Mouse (Mus musculus) left cerebral cortex, adult 2 months (tissue): ENCODE results near the gene Tmem179b. TPM values are rescaled to one million over a fixed set of nuclear protein-coding genes. Genes with fewer than 3 reads are reported as not detected.

ENCODE experiments used
- DNase-seq, 2 experiments: peaks; one replicate each; pipeline ENCODE4 v3.0.0; 2021 to 2022; ENCODE audit warnings: low spot score in 2 of 2, mixed read lengths in 1 of 2; ENCODE audit errors: extremely low spot score in 1 of 2
- H3K27ac ChIP-seq: fragments of 200-600 bp; 2 replicates; pipeline ENCODE4 v1.8.1; 2022
- H3K4me3 ChIP-seq: fragments of 200-600 bp; 2 replicates; pipeline ENCODE4 v1.8.1; 2022
- CTCF ChIP-seq: fragments of 200-600 bp; IDR thresholded peaks from 2 replicates; pipeline ENCODE4 v1.8.1; 2022; ENCODE audit warnings: antibody characterized with exemption, mild to moderate bottlenecking, moderate library complexity
- intact Hi-C: fragments of 180-260 bp; cut with DNase I; formaldehyde crosslinking; loops from one replicate; pipeline ENCODE4 v1.15.1; 2025
- long read RNA-seq, 2 experiments: library from polyadenylated mRNA; stranded (forward); transcript quantifications; one replicate each; pipeline ENCODE4 v2.0.0; 2021; ENCODE audit warnings: borderline mapping rate in 2 of 2
- total RNA-seq, 2 experiments: library from RNA; stranded (reverse); gene quantifications; 2 replicates each; pipeline ENCODE4 v1.2.3; 2021

Gene Tmem179b
- total RNA-seq = 1 to 10 TPM; 8.2 to 8.7 TPM
- long read RNA-seq, experiment 1, partial matches to known transcripts = 0 of 3 reads
- long read RNA-seq, experiment 1, other reads (novel, unspliced or antisense) = 2 of 3 reads
- long read RNA-seq, experiment 2, partial matches to known transcripts = 1 of 4 reads
- long read RNA-seq, experiment 2, other reads (novel, unspliced or antisense) = 0 of 4 reads

DNA sequence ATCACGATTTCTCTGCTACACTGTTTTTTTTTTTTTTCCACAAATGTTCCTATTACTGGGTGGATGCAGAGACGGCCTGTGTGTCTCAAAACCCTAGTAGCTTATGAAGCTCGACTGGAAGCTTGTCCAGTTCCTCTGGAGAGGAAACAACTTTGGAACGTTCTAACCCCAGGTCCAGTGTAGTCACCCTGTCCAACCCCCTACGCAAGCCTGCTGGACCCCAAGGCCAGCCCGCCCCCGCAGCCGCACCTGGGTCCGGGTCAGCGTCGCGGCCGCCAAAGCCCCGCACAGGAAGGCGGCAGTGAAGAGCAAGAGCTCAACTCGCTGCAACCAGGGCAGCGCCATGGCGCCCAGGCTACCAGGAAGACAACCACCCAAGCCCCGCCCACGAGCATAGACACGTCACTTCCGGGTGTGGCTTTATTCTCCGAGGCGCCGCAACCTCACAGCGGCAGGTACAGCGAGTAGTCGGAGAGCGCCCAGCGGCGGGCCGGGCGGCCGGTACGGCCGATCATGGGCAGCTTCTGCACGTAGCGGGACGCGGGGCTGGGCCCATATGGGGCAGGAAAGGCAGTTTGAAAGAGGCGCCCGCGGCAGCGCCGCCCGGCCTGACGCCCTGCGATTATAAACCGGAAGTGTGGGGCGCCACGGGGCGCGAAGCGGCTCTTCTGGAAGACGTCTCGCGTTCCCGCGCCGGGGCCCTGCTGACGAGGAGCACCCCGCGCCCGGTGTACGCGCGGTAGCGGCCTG lies at the start of gene Tmem179b:
Tmem179b (minus strand) TSS at position 382 of the 750 bp plus-strand sequence.
- TF ChIP-seq CTCF = no peak; the same call in 1 of the 2 replicates
- intact Hi-C loops = loop anchor here (1.0 to 2.0 kb wide), 2 partner anchors 17 to 45 kb away; partner anchors contain the start of genes Nxf1 and Ttc9c
- Histone ChIP-seq H3K27ac (peak within 1 kb of the TSS; percentile 97), H3K4me3 (peak within 1 kb of the TSS; percentile 80)
- peak; percentile 94 to 96 for DNase-seq

DNA sequence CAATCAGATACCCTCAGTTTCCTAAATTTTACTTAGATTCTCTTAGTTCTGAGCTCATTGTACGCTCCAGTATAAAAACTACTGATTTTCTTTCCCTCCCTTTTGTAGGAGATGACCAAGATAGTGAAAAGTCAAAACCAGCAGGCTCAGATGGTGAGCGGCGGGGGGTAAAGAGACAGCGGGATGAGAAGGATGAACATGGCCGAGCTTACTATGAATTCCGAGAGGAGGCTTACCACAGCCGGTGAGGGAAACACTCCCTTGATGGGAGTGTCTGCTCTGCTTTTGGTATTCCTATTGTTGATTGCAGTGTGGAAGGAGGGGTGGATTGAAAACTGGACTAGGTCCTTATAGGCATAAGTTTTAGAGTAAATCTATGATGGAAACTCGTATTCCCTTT lies 48.4 kb upstream of the Tmem179b start:
- no peak for DNase-seq
- intact Hi-C loops = no loop called here
- Histone ChIP-seq H3K27ac (no peak overlapping the region), H3K4me3 (peak overlapping the region; percentile 71)
- no peak for TF ChIP-seq CTCF

- Histone ChIP-seq H3K4me3 (peak overlapping the region; percentile 71), H3K27ac (peak overlapping the region; percentile 11)
- intact Hi-C loops = loop anchor here (1.0 to 2.0 kb wide), 2 partner anchors 11 to 16 kb away; partner anchors contain the start of gene Bscl2
- DNase-seq = no peak
- no peak for TF ChIP-seq CTCF
Observed at GRCm38 (mm10) chr19:8821146-8821545, 46.9 kb upstream of the Tmem179b start.

- TF ChIP-seq CTCF = no peak
- Histone ChIP-seq H3K4me3 (peak overlapping the region; percentile 71), H3K27ac (peak overlapping the region; percentile 98)
- intact Hi-C loops = loop anchor here (2.0 kb wide), 1 partner anchor 16 kb away; the partner anchor contains the start of gene Bscl2
- no peak for DNase-seq
Observed at GRCm38 (mm10) chr19:8820424-8820956, 46.2 kb upstream of the Tmem179b start.

- H3K27ac ChIP-seq = peak within 1 kb of the TSS; percentile 98
- H3K4me3 ChIP-seq = peak within 1 kb of the TSS; percentile 71
- no peak for TF ChIP-seq CTCF
- DNase-seq = peak; percentile 98
- intact Hi-C loops = loop anchor here (1.0 to 5.0 kb wide), 6 partner anchors 17 to 253 kb away; partner anchors contain the start of genes Bscl2, Polr2g, Tmem179b and Ubxn1
Observed at GRCm38 (mm10) chr19:8819596-8820423, 45.5 kb upstream of the Tmem179b start, which contains the start of gene Hnrnpul2. TSS of gene Hnrnpul2 (plus strand) at chr19:8820010.

DNA sequence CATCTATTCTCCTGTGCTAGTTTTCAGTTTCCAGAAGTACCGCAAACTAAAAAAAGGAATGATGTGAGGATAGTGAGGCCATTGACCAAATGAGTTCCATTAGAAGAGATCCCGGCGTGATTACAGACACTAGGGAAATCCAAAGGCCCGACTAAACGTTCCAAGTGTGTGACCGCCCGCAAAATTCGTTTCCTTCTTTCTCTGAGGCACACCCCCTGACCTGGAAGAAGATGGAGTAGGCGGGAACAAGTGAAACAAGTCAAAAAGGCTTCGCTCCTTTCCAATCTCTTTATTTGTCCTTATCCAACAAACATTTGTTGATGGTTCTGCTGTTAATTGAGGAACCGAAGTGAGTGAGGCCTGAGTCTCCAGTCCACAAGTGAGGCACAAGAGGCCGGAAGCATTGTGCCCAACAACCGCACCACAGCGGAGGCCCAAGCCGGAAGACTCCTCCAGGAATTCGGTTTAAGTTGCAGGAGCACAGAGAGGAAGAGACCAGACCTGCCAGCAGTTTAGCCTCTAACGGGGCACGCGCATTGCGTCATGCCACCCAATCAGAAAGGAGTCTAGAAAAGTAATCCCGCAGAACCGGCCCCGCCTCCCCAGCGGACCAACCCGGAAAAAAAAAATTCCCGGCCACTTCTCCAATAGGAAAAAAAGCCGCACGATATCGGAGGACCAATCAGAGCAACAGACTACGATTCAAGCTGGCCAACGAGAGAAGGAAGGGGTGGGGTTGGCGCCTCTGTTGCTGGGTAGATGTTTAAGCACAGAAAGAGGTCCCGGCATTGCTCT lies 44.7 kb upstream of the Tmem179b start, which contains the start of gene Ttc9c:
Ttc9c (minus strand) TSS at position 533 of the 795 bp plus-strand sequence.
- Histone ChIP-seq H3K27ac (peak within 1 kb of the TSS; percentile 98), H3K4me3 (peak within 1 kb of the TSS; percentile 71)
- DNase-seq = peak; percentile 92 to 97
- no peak for TF ChIP-seq CTCF
- intact Hi-C loops = loop anchor here (1.0 to 5.0 kb wide), 5 partner anchors 17 to 252 kb away; partner anchors contain the start of genes Polr2g, Tmem179b, Ubxn1 and Zbtb3

DNA sequence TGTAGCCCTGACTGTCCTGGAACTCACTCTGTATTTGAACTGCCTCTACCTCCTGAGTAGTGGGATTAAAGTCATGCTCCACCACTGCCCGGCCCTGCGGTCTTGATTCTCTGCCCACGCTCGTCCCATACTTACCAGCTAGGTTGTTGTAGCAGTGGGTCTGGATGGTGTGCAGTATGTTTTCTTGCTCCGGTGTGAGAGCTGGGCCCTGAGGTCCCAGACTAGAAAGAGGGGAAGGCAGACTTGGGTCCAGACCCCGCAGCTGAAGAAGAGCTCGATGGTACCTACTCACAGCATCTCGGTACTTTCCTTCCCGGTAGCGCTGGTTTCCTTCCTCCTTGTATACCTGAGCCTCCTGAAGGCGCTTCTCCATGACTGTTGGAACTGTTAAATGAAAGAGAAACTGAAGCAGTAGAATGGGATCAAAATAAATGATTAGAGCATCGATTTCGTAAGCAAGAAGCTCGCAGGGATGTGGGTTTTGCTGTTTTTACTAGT lies 44.1 kb upstream of the Tmem179b start:
- H3K27ac ChIP-seq = peak overlapping the region; percentile 84
- no peak for DNase-seq
- TF ChIP-seq CTCF = no peak
- intact Hi-C loops = loop anchor here (2.0 to 5.0 kb wide), 2 partner anchors 44 to 251 kb away; partner anchors contain the start of gene Tmem179b
- peak overlapping the region; percentile 71 for H3K4me3 ChIP-seq

DNA sequence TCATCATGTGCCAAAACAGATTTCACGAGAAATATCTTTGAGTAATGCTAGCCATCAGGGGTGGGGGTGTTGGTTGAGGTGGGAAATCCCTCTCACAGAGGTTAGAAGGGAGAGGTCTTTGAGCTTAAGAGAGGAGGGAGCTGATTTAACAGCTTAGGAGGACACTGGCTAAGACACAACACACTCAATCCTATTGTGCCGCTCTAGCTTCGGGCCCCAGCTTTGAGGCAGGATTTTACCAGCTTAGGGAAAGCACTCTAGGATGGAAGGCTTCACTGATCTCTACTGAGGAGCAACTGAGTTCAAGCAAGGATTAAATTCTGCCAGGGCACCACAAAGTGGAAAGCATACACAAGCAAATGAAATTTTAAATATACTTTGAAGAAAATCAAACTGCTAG lies 42.7 kb upstream of the Tmem179b start:
- no peak for DNase-seq
- H3K27ac ChIP-seq = no peak overlapping the region
- no peak overlapping the region for H3K4me3 ChIP-seq
- intact Hi-C loops = loop anchor here (5.0 kb wide), 1 partner anchor 250 kb away; no protein-coding TSS in a partner anchor
- TF ChIP-seq CTCF = no peak

DNA sequence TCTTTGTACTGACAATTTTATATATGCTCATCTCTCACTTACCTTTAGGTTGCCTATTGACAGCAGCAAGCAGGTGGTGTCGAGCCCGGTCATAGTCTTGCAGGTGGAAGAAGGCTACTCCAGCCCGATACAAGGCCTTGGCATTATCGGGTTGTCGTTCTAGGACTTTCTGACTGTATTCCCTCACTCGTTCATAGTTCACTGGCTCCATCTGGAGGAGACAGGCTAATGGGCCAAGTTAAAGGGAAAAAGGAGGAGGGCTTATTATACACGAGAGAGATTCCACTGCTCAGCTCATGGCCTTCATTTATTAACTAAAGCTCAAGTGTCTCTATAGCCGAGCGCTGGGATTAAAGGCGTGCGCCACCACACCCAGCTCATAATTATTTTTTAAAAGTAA lies 41.5 kb upstream of the Tmem179b start:
- intact Hi-C loops = loop anchor here (5.0 kb wide), 1 partner anchor 249 kb away; no protein-coding TSS in a partner anchor

DNA sequence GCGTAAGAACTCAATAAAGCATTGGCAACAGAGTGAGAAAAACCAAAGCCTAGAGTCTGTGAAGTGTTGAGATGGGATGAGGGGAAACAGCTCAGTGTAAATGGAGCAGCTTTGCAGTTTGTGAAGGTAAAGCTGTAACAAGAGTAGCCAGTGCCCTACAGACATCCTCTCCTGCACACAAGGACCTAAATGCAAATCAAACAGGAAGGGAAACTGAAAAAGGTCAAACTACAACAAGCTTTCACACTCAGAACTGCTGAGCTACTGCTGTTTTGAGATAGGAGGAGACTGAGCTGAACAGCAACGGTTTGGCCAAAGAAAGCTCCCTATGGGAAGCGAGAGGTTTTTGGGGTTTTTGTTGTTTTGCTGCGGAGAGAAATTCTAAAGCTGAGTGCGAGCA lies 32.5 kb upstream of the Tmem179b start:
- no peak overlapping the region for H3K4me3 ChIP-seq
- no peak for TF ChIP-seq CTCF
- intact Hi-C loops = no loop called here
- no peak for DNase-seq
- no peak overlapping the region for H3K27ac ChIP-seq

More for the DNA sequence above, 41.5 kb upstream of the Tmem179b start:
- Histone ChIP-seq H3K27ac (no peak overlapping the region), H3K4me3 (no peak overlapping the region)
- DNase-seq = no peak
- peak; percentile 19 for TF ChIP-seq CTCF
